ENCODE assay signal across 18 mouse cellular contexts in genomic region chr6:72581625-72582382, GRCm38 (mm10). TPM values are rescaled to one million over a fixed set of nuclear protein-coding genes. Genes with fewer than 3 reads are reported as not detected.
DNase-seq lines count a peak whose midpoint lies in the region; ATAC-seq and TF ChIP-seq lines count a peak whose summit lies in the region.
"Had no signal": no experiment of that assay in that cellular context is flagged by ENCODE, and none has a peak within 500 bp of the region (broad histone marks: within the 10 kb centered on the region; RNA-seq: fewer than 3 reads in every experiment).

No protein-coding gene starts in this region.

- ATAC-seq in embryonic facial prominence, embryonic 11.5 days (replicated peaks; ENCODE audit: insufficient number of reproducible peaks, low FRiP score, low TSS enrichment, low read depth) = no peak
- no peak for ATAC-seq in heart, embryonic 12.5 days (ENCODE audit: insufficient number of reproducible peaks, low FRiP score)
- ATAC-seq: forebrain, embryonic 15.5 days; intestine, embryonic 16.5 days; midbrain, embryonic 15.5 days had no signal

- H3K27me3 ChIP-seq in embryonic facial prominence, embryonic 11.5 days (ENCODE audit: control insufficient read depth, insufficient read depth, low read length) = no peaks in the 10 kb centered on the region
- H3K27me3 ChIP-seq in embryonic facial prominence, embryonic 10.5 days (replicated peaks; ENCODE audit: low read depth, poor library complexity, severe bottlenecking) = no peaks in the 10 kb centered on the region
- no peaks in the 10 kb centered on the region for H3K27me3 ChIP-seq in heart, embryonic 12.5 days (replicated peaks)
- no peaks in the 10 kb centered on the region; the same call in 1 of the 2 replicates for H3K27me3 ChIP-seq in cerebellum, adult 2 months (ENCODE audit: control insufficient read depth, insufficient read depth, low read length)
- H3K27me3 ChIP-seq: forebrain, embryonic 15.5 days; limb, embryonic 15.5 days; midbrain, embryonic 15.5 days had no signal

- TF ChIP-seq CTCF in lung, adult 2 months (IDR thresholded peaks at IDR 0.05; ENCODE audit: insufficient read depth, low read length) = no peak
- no peak for TF ChIP-seq CTCF in cerebellum, adult 2 months (IDR thresholded peaks at IDR 0.05; ENCODE audit: borderline replicate concordance, insufficient read depth, low read depth, low read length)

- H3K4me1 ChIP-seq in embryonic facial prominence, embryonic 11.5 days (ENCODE audit: control insufficient read depth, insufficient read depth, low read length) = no peaks in the 10 kb centered on the region
- no peaks in the 10 kb centered on the region for H3K4me1 ChIP-seq in embryonic facial prominence, embryonic 10.5 days
- H3K4me1 ChIP-seq in heart, embryonic 12.5 days (replicated peaks) = no peaks in the 10 kb centered on the region
- H3K4me1 ChIP-seq in lung, adult 2 months (ENCODE audit: control insufficient read depth, insufficient read depth, low read length) = no peaks in the 10 kb centered on the region
- H3K4me1 ChIP-seq in cerebellum, adult 2 months (ENCODE audit: control insufficient read depth, insufficient read depth, low read length) = no peaks in the 10 kb centered on the region
- H3K4me1 ChIP-seq: forebrain, embryonic 15.5 days; limb, embryonic 15.5 days; midbrain, embryonic 15.5 days had no signal

- H3K9ac ChIP-seq in embryonic facial prominence, embryonic 11.5 days (replicated peaks; ENCODE audit: low read length) = no peak overlapping the region
- no peak overlapping the region for H3K9ac ChIP-seq in heart, embryonic 12.5 days
- H3K9ac ChIP-seq: forebrain, embryonic 15.5 days; hindbrain, embryonic 14.5 days; limb, embryonic 15.5 days; midbrain, embryonic 15.5 days had no signal

- TF ChIP-seq POLR2A in lung, adult 2 months (IDR thresholded peaks at IDR 0.05; ENCODE audit: borderline replicate concordance, extremely low read depth, low read depth, low read length) = no peak
- no peak for TF ChIP-seq POLR2A in cerebellum, adult 2 months (IDR thresholded peaks at IDR 0.05; ENCODE audit: borderline replicate concordance, insufficient read depth, low read length)

- no peaks in the 10 kb centered on the region for H3K36me3 ChIP-seq in embryonic facial prominence, embryonic 11.5 days (replicated peaks; ENCODE audit: control insufficient read depth, insufficient read depth, low read depth, low read length)
- peaks cover 21% of the 10 kb centered on the region; the same call in 1 of the 2 replicates for H3K36me3 ChIP-seq in embryonic facial prominence, embryonic 10.5 days (replicated peaks)
- H3K36me3 ChIP-seq in heart, embryonic 12.5 days = peaks cover 40% of the 10 kb centered on the region

- peak; percentile 23 for DNase-seq in embryonic facial prominence, embryonic 11.5 days (ENCODE audit: low spot score)
- DNase-seq in embryonic facial prominence, embryonic 10.5 days (ENCODE audit: low spot score) = no peak
- DNase-seq in heart, adult 9 months (ENCODE audit: low spot score in 2 of 2) = peak; percentile 44 to 75
- peak; percentile 34 for DNase-seq in lung, postnatal 10 days
- no peak for DNase-seq in lung, adult 2 months
- no peak for DNase-seq in cerebellum, adult 2 months
- DNase-seq: adrenal gland, postnatal 25 days; cerebellum, postnatal 10 days; layer of hippocampus, postnatal 36 days; thymus, postnatal 14 days had no signal

- no peak overlapping the region for H3K27ac ChIP-seq in embryonic facial prominence, embryonic 11.5 days (replicated peaks; ENCODE audit: low read depth, low read length)
- no peak overlapping the region for H3K27ac ChIP-seq in embryonic facial prominence, embryonic 10.5 days (replicated peaks)
- no peak overlapping the region for H3K27ac ChIP-seq in heart, embryonic 12.5 days (ENCODE audit: poor library complexity, severe bottlenecking)
- no peak overlapping the region for H3K27ac ChIP-seq in cerebellum, adult 2 months (ENCODE audit: insufficient read depth, low read length)
- H3K27ac ChIP-seq: forebrain, embryonic 15.5 days; hindbrain, embryonic 14.5 days; limb, embryonic 15.5 days; midbrain, embryonic 15.5 days had no signal

- no peaks in the 10 kb centered on the region for H3K9me3 ChIP-seq in embryonic facial prominence, embryonic 11.5 days (replicated peaks; ENCODE audit: control insufficient read depth, low read length)
- H3K9me3 ChIP-seq in embryonic facial prominence, embryonic 10.5 days = no peaks in the 10 kb centered on the region
- H3K9me3 ChIP-seq in heart, embryonic 12.5 days (replicated peaks) = no peaks in the 10 kb centered on the region
- H3K9me3 ChIP-seq: forebrain, embryonic 15.5 days; limb, embryonic 15.5 days; megakaryocyte, embryonic 14.5 days; midbrain, embryonic 15.5 days had no signal

- H3K4me2 ChIP-seq in embryonic facial prominence, embryonic 11.5 days (ENCODE audit: low read depth, low read length) = no peak overlapping the region
- H3K4me2 ChIP-seq in heart, embryonic 12.5 days = no peak overlapping the region
- H3K4me2 ChIP-seq: forebrain, embryonic 15.5 days; hindbrain, embryonic 14.5 days; limb, embryonic 15.5 days; midbrain, embryonic 15.5 days had no signal

- 74% methylated on average over 11 of the region's 11 CpGs for WGBS in embryonic facial prominence, embryonic 11.5 days
- WGBS in embryonic facial prominence, embryonic 10.5 days = 78% methylated on average over 11 of the region's 11 CpGs
- 74% methylated on average over 11 of the region's 11 CpGs for WGBS in heart, embryonic 12.5 days
- WGBS in lung, adult 2 months = 69% methylated on average over 11 of the region's 11 CpGs
- 77% methylated on average over 11 of the region's 11 CpGs for WGBS in cerebellum, adult 2 months

- H3K4me3 ChIP-seq in embryonic facial prominence, embryonic 11.5 days (ENCODE audit: low read depth, low read length) = no peak overlapping the region
- H3K4me3 ChIP-seq in embryonic facial prominence, embryonic 10.5 days = no peak overlapping the region
- H3K4me3 ChIP-seq in heart, embryonic 12.5 days = no peak overlapping the region
- H3K4me3 ChIP-seq in lung, adult 2 months (replicated peaks; ENCODE audit: extremely low read depth, low read depth, low read length) = no peak overlapping the region
- H3K4me3 ChIP-seq in cerebellum, adult 2 months (replicated peaks; ENCODE audit: insufficient read depth, low read depth, low read length) = no peak overlapping the region
- H3K4me3 ChIP-seq: erythroblast, embryonic 14.5 days; forebrain, embryonic 15.5 days; limb, embryonic 15.5 days; megakaryocyte, embryonic 14.5 days; midbrain, embryonic 15.5 days had no signal

RNA-seq across cellular contexts. Expression of gene Elmod3, which starts 16.4 kb away (rescaled TPM):
- 16.4 and 17.2 TPM in 2 replicates for polyA plus RNA-seq in embryonic facial prominence, embryonic 11.5 days (2014; fragmentation: Nextera tagmentation; extraction: Ambion mirVana)
- polyA plus RNA-seq in embryonic facial prominence, embryonic 10.5 days (2016; fragmentation: Nextera tagmentation; extraction: Ambion mirVana) = 13.9 and 14.8 TPM in 2 replicates
- polyA plus RNA-seq in heart, embryonic 12.5 days (2016; fragmentation: Nextera tagmentation; extraction: Ambion mirVana) = 12.6 and 13.2 TPM in 2 replicates
- 17.6 and 24.2 TPM in 2 replicates for polyA plus RNA-seq in lung, adult 2 months (2012; rRNA removed)
- 32.5 and 32.7 TPM in 2 replicates for polyA plus RNA-seq in cerebellum, adult 2 months (2012; rRNA removed)

RNA-seq across cellular contexts. Expression of gene Retsat, which starts 16.5 kb away (rescaled TPM):
- polyA plus RNA-seq in embryonic facial prominence, embryonic 11.5 days (2014; fragmentation: Nextera tagmentation; extraction: Ambion mirVana) = 9.5 and 10.1 TPM in 2 replicates
- 8.6 and 8.9 TPM in 2 replicates for polyA plus RNA-seq in embryonic facial prominence, embryonic 10.5 days (2016; fragmentation: Nextera tagmentation; extraction: Ambion mirVana)
- 13.8 and 16.0 TPM in 2 replicates for polyA plus RNA-seq in heart, embryonic 12.5 days (2016; fragmentation: Nextera tagmentation; extraction: Ambion mirVana)
- 27.7 and 38.8 TPM in 2 replicates for polyA plus RNA-seq in lung, adult 2 months (2012; rRNA removed)
- polyA plus RNA-seq in cerebellum, adult 2 months (2012; rRNA removed) = 13.7 and 15.6 TPM in 2 replicates

RNA-seq across cellular contexts. Expression of gene Tgoln1, which starts 35.0 kb away (rescaled TPM):
- polyA plus RNA-seq in embryonic facial prominence, embryonic 11.5 days (2014; fragmentation: Nextera tagmentation; extraction: Ambion mirVana) = 31.8 and 35.1 TPM in 2 replicates
- 26.2 and 27.9 TPM in 2 replicates for polyA plus RNA-seq in embryonic facial prominence, embryonic 10.5 days (2016; fragmentation: Nextera tagmentation; extraction: Ambion mirVana)
- polyA plus RNA-seq in heart, embryonic 12.5 days (2016; fragmentation: Nextera tagmentation; extraction: Ambion mirVana) = 27.5 and 27.9 TPM in 2 replicates
- 60.0 and 72.4 TPM in 2 replicates for polyA plus RNA-seq in lung, adult 2 months (2012; rRNA removed)
- 96.1 and 96.8 TPM in 2 replicates for polyA plus RNA-seq in cerebellum, adult 2 months (2012; rRNA removed)

RNA-seq across cellular contexts. Expression of gene Capg, which starts 37.6 kb away (rescaled TPM):
- 17.5 and 20.8 TPM in 2 replicates for polyA plus RNA-seq in embryonic facial prominence, embryonic 11.5 days (2014; fragmentation: Nextera tagmentation; extraction: Ambion mirVana)
- polyA plus RNA-seq in embryonic facial prominence, embryonic 10.5 days (2016; fragmentation: Nextera tagmentation; extraction: Ambion mirVana) = 14.8 and 16.0 TPM in 2 replicates
- polyA plus RNA-seq in heart, embryonic 12.5 days (2016; fragmentation: Nextera tagmentation; extraction: Ambion mirVana) = 22.5 and 24.7 TPM in 2 replicates
- polyA plus RNA-seq in lung, adult 2 months (2012; rRNA removed) = 67.6 and 67.8 TPM in 2 replicates
- polyA plus RNA-seq in cerebellum, adult 2 months (2012; rRNA removed) = 3.6 and 4.8 TPM in 2 replicates

Comparison
In these comparisons a context has a peak if more than half of its experiments do, and no peak if none do; other contexts are left out.
1. DNase-seq: peak in embryonic facial prominence, embryonic 11.5 days (single experiment), heart, adult 9 months (2 of 2) and lung, postnatal 10 days (single experiment); none in embryonic facial prominence, embryonic 10.5 days (single experiment), lung, adult 2 months (single experiment) and cerebellum, adult 2 months (0 of 2).